Mouse (Mus musculus) heart, adult 9 months (tissue): Measurements from ENCODE around the gene Sestd1.

Experiments
- DNase-seq, 2 experiments: peaks; one replicate each; pipeline ENCODE4 v3.0.0; 2022; ENCODE audit warnings: low spot score in 2 of 2

The Sestd1 gene

DNA sequence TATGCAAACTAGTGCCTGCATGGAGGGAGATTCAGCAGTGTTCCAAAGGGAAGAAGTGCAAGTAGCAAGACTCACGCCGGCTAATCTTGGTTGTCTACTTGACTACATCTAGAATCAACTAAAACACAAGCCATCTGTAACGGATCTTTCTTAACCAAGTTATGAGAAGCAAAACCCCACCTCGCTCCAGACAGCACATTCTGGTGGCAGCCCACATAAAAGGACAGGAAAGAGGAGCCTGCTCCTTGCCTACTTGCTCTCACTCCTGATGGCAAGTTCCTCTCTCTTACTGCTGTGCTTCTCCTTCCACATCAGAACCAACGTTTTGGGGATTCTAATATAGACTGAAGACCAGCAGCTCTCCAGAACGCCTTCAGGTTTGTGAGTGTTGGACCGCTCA lies 9.6 kb downstream of the Sestd1 start:
- DNase-seq, result no peak

DNA sequence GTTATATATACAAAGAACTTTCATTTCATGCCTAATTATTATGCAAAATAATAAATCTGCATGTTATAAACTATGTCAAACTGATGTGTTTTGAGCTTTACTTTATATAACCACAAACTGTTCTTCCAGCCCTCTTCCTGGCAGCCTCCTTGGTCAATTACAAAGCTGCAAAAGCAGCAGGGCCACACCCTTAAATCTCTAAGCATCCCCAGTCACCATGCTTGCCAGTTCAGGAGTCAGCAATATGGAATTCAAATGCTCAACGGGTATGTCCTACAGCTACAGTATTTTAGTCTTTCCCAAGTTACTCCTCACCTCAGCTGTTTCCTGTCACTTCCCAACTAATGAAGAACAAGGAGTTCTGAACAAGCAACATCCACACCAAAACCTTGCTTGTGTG lies 10.3 kb downstream of the Sestd1 start:
- DNase-seq, result no peak

DNA sequence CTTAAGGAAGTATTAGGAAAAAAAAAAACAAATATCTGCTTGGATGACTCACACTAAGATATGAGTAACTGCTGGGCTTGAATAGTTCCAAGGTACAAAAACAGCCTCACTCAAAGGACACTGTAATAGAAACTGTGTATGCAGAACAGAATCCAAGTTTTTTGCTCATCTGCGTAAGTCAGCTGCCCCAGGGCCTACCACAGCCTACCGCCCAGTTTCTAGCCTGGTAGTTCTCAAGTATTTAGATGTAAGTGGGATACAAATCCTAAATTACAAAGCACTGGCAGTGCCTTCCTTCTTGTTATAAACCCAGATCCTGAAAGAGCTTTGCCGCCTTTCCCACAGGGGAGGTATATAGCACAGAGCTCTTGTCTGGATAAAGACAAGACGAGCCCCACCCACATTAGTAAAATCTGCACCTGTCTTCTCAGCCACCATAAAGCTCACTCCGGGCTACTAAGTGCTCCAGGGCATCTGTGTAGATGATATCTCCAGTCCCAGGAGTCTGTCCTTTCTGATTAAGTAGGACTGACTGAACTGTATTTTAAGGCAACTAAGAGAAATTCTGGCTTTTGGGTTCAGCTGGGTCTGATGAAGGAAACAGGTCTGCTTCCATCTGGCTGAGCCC lies 11.7 kb downstream of the Sestd1 start:
- no peak for DNase-seq

DNA sequence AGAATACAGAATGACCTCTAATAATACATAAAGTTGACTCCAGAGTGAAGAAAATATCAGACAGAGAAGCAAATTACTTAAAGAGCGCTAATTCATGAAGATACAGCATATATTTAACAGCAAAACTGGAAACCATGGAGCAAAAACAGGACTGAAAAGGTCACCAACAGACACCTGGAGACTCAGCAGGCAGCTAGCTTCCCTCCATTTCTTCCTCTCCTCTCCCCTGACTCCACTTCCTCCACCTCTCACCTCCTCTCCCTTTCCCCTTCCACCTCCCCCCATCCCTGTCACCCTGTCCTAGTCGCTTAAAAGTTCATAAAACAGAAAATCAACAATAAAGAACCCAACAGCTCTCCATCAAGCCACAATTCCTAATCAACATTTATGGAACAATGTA lies 13.5 kb downstream of the Sestd1 start:
- no peak for DNase-seq

DNA sequence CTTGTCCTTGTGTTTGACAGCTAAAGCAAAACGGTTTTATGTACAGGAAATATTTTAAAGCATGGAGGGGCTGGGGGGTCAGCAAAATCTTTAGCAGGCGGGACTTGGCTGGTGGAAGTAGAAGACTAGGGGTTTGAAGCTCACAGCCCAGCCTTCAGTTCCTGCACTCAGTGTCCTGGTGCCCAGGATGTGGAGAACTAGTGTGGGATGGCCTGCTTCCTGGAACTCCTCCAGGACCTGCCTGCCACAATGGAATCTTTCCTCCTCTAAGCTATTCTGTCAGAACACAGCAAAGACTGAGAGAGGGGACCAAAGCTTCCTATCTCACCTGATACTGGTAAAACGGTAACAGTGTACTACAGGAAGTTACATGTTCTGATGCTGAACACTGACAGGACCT lies 14.4 kb downstream of the Sestd1 start:
- DNase-seq, result no peak

DNA sequence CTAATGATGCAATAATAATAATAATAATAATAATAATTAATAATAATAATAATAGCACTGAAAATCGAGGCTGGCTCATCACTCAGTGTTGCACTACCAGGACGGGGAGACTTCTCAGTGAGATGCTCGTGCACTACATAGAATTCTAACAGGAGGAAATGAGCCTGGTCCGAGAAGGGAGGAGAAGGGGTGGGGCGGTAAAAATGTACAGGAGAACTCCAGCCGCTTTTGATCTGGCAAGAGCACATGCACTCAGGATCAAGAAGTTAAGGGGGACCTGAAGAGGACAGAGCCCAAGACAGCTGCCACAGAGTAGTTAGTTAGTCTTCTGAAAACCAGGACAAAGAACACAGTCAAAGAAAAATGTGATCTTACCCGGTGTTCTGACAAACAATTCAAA lies 15.1 kb downstream of the Sestd1 start:
- no peak for DNase-seq

DNA sequence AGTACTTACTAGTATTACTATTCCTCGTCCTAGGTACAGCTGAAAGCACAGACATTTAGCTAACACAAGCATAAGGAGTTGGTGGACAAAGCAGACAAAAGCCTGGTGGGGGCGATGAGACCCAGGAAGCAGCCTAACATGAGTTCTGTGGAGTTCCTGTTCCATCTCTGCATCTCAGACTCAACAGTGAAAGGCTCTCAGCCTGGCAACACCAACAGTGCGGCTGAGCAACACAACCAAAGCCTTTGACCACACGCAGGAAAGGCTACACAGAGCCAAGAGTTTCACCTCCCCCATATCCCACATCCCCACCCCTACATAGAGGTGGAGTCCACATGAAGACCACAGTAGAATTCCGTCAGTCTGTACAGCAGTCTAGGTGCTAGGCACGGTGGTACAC lies 15.8 kb downstream of the Sestd1 start:
- DNase-seq, result no peak

DNA sequence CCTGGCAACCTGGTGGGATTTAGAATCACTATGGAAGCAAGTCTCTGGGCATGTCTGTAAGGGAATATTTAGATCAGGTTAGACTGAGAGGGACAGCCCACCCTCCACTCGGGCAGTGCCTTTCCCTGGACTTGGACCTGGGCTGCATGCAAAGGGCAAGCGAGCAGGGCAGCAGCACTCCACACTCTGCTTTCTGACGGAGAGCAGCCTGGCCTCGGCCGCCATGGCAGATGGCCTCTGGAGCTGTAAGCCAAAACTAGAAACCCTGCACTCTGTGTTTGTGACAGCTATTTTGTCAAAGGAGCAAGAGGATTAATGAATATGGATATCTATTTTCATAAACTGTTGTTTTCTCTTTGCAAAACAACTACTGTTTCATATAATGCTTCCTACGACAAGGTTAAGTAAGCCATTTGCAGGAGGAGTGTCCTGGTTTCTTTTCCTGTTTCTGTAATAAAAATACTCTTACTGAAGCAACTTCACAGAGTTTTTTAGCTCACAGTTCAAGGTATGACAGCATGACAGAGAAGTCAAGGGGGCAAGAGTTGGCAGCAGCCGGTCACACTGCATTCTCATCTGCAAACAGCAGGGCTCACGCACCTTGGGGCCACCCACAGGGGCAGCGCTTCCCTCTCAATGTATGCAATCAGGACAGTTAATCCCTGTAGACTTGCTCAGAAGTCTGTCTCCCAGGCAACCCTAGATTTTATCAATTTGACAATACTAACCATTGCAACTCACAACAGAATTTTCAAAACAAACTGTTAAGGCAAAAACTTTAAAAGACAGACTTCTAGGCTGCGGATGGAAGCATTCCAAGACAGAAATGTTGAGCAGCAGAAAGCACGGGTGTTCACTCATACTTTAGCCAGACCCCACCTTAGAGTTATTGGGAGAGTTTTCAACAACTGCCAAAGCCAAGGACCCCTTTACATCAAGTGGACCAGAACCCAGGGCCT lies 16.6 kb downstream of the Sestd1 start:
- DNase-seq, result no peak

DNA sequence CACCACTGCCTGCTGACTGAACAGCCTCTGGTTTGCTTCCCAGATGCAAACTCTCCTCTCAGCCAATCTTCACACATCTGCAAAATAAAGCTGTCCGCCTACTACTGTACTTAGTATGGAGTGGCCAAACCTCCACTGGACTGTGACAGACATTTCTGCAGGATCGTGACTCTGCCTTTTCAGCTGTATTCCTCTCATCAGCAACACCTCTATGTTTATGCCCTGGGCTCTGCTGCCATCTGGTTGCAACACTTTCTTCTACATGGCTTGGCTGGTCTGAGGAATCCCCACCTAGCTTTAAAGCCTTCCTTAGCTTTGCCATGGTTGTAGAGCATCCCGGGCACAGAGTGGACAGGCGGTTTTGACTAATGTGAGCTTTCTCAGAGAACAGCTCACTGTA lies 20.3 kb downstream of the Sestd1 start:
- no peak for DNase-seq

DNA sequence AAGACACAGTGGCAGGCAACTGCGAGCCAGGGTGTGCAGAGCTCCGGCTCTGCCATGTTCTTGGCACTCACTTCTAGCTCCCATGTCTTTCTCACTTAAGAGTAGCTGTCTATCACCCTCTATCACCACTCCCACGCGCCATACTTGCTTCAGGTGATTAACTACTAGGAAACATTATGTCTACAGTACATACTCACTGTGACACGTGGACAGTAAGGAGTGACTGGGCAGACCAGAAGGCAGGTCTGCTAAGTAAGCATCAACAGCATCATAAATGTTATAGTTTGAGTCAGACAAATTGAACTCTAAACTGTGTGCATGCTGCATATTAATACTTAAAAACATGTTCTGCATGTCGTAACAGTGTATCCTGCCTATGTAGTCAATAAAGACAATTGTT lies 27.2 kb downstream of the Sestd1 start:
- DNase-seq, result no peak

DNA sequence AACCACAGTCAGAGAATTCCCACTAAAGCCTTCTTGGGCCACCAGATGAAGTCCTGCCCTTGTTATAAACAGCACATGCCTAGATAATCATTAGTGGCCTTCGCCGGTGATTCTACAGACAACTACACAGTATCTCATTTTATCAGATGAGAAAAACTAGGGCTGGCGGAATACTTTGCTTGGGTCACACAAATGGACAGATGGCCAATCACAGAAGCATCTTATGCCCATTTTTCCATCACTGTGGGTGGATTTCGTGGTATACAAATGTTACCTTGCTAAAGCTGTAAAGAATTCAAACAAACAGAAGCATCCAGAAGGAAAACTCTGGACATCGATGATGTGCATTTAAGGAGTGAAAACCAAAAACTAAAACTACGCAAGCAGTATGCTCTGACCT lies 28.7 kb downstream of the Sestd1 start:
- DNase-seq, result no peak

DNA sequence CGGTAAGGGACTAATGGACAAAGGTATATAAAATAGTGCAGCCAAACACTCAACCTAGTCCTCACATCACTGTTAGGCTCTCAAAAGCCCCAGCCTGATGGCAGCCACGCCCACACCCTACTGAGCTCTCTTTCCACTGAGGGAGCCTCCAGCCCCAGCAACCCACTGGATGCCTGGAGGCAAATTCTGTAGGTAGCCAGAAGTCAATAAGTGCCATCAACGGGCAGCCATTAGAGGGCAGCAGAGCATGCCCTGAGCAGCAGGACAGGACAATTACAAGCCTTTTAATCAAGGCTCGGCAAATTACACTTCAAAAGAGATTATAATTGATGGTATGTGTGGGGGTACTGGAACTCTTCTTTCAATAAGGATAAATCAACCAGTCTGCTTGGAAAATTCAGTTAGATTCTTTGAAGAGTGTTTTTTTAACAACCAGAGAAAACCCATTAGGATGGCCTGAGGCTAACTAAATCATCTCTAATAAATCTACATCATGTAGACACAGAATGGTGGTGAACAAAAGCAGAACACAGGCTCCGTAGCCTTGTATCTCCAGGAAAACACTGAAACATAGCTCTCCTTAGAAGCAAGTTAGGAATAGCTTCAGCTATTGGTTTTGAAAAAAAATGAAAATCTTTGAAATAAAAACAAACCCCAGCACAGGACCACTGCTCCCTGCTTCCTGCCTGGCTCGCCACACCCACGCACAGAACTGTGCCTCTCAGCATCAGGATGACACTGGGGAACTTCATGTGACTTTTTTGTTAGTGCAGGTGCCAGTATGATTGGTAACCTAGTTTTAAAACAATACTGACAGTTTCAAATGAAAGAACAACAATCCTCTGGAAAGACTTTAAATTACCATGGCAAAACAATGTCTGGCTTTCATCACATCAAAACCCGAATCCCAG lies 30.4 kb downstream of the Sestd1 start:
- DNase-seq, result peak in 1 of 2 experiments; percentile 53

DNA sequence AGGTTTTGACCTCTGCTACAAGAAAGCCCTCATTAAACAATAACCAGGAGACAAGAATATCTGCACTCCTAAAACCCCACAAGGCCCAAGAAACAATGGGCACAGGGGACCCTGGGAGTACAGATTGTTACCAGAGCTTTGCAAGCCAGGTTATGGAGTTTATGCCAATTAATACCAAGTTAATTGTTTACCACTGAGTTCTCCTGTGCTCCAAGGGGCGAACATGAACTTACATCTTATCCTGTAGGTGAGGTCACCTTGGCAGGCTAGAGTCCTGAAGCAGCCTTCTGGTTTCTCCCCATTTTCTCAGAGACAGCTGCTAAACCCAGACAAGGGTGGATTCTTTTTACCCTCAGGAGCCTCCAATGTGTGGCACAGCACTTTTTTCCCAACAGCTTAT lies 32.0 kb downstream of the Sestd1 start:
- DNase-seq, result no peak

DNA sequence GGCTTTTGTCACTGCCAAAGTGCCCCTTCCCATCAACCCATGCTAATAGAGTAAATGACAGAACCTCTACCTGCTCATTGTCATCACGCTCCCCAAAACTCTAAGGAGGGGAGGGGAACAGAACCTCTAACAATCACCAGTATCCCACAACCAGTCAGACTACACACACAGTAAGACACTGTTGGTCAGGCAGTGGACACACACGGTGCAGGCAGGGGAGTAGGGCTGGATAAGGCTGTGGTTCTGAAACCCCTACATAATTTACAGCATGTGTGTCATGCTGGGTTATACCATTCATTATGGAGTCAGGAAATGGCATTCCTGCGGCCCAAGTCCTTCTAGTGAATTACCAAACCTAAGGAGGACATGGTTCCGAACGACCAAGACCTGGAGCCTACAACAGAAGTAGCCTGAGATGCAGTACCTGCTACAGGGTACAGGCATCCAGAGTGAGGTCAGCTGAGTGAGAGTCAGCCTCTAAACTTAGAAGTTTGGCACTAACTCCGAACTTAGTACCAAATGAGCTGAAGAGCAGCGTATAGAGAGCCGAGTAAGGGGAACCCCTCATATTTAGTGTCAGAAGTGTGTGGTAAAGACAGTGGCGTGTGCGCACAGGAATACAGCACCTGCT lies 33.1 kb downstream of the Sestd1 start:
- no peak for DNase-seq

DNA sequence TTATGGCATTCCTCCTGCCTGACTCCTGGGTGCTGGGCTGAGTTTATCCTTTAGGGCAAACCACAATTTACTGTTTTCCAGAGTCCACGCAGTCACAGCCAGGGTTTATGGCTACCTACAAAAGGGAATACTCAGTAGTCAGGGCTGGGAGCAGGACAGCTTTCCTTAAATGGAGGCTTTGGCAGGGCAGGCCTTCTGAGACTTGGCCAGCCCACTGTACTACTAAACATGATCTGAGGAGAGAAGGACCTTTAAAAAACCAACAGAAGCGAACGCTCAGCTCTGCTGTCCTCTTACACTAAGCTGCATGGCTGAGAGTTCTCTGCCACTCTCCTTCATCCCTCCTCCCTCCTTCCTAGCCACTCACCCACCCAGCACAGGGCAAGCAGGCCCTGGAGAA lies 34.6 kb downstream of the Sestd1 start:
- peak in 1 of 2 experiments; percentile 22 for DNase-seq

DNA sequence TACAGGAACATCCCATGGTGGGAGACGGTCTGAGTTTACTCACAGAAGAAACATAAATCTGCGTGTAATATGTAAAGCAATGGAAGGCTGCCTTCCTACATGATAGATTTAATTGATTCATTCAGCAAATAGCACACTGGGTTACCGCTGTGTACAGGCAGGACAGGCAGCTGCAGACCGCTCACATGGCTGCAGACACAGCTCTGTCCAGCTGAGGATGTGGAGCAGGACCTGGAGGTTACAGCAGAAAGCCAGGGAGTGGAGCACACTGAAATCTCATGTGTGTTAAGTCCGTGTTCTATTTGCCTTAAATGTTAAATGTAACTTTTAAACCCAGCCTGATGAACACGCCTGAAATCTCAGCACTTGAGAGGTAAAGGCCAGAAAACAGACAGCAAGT lies 38.1 kb downstream of the Sestd1 start:
- no peak for DNase-seq

DNA sequence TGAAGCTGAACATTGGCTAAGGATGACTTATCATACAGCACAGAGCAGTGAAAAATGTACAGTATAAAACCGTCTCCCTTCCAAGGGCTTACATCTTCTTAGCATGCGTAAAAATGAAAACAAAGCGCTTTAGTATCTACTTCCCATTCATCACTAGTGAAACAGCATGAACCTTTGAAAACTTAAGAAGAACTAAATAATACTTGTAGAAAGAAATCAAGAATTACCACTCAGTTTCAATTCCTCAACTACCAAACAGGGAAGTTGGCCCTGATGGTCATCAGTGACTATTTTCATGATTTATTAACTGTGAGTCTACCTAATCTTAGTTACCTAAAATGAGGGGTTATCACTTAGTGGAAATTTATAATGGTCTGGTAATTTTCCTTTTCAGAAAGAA lies 41.8 kb downstream of the Sestd1 start:
- no peak for DNase-seq

DNA sequence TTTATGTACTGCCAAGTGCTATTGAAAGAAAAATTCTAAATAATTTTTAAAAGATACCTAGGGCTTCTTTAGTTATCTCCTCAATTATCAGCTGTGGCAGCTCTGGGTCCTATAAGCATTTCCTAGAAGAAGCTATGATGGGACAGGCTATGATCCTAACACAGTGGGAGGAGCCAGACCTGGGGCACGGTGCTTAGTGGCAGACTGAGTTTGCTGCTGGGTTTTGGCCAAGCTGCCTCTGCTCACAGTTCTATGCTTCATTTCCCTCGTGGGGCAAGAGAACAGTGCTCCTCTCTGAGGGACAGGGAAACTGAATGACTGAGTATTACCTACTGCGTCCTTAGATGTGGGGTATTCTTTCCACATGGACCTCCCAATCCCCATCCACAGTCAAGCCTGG lies 42.3 kb downstream of the Sestd1 start:
- no peak for DNase-seq

DNA sequence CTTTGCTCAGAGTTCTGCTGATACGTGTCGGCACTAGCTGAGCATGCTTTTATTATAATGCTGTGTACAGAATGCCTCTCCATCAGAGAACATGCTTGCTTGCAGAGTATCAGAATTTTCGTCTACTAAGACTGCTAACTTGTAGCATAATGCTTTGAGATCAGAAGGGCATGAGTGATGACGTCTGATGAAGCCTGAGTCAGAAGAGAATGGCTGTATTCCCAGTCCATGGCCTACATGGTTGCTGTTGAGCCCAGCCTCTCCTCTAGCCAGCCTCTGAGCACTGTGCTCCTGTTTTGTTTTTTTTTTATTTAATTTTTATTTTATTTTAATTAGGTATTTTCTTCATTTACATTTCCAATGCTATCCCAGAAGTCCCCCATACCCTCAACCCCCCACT lies 43.5 kb downstream of the Sestd1 start:
- no peak for DNase-seq

DNA sequence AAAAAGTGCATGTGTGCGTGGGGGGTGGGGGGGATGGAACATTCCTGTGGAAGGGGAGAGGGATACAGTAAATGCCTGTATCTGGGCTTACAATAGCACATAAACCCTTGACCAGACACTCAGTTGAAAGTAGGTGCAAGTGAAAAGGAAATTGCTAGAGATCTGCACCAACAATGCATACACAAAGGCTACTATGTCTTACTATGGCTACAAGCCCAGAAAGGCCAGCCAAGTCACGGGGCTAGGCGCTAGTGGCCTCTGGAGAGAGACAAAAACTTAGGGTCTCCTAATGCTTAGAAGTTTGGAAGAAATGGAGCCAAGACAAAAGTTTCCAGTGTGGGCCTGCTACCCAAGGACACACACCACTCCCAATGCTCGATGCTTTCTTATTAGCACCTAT lies 44.5 kb downstream of the Sestd1 start:
- DNase-seq, result no peak

DNA sequence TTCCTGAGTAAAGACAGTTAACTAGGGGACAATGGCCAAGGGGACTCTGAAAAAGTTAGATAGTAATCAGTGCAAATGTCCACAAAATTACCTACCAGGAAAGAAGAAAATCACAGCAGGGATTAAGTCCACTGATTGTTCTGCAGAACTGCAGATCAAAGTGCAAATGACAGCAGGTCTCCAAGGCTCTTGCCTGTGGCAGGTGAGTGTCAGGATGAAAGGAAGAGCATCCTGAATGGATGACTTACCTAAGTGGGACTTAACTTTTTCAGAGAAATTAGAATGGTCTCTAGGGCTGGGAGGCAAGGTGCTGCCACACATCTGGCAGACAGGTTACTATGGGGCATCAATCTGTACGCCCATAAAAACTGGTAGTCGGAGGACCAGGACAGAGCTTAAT lies 47.8 kb downstream of the Sestd1 start:
- DNase-seq, result no peak

DNA sequence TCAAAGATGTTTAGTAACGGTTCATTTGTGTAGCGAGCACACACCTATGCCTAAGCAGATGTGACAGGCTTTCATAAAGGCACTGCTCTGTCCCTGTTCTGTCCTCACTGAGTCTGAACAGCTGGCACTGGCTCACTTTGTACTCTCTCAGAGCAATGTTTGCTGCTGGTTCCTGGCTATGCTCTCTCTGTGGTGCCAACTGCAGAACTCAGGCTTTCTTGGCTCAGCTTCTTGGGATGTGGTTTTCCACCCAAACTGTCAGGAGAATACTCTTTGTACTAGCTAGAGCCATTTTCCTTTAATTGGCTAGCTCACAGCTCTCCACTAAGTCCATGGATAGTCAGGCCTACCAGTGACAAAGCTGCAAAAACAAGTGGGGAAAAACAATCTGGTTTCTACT lies 59.4 kb downstream of the Sestd1 start:
- DNase-seq, result no peak
